Mouse (Mus musculus) embryonic facial prominence, embryonic 12.5 days (tissue): ENCODE measurements at regions not wholly inside any gene's neighbourhood (a gene's known extent, or its start where the extent isn't known, plus 50 kb on each side); places are given as distances from the start of the nearest gene placed in this dataset.

Experiments
- ATAC-seq: fragments of 200-750 bp; cut with Nextera tagmentation; 2 replicates; pipeline ENCODE4 v1.8.0; 2017; ENCODE audit not compliant: insufficient number of reproducible peaks, insufficient read depth, low FRiP score, low TSS enrichment
- H3K27ac ChIP-seq: fragments of 300-500 bp; sonication (generic); 2 replicates; pipeline ENCODE4 v1.5.1; 2016; ENCODE audit warnings: mild to moderate bottlenecking
- H3K27me3 ChIP-seq: fragments of 300-500 bp; sonication (generic); 2 replicates; pipeline ENCODE4 v1.6.1; 2016; ENCODE audit warnings: mild to moderate bottlenecking, moderate library complexity
- H3K36me3 ChIP-seq: fragments of 300-500 bp; sonication (generic); 2 replicates; pipeline ENCODE4 v1.6.1; 2016; ENCODE audit warnings: mild to moderate bottlenecking
- H3K4me1 ChIP-seq: fragments of 300-500 bp; sonication (generic); 2 replicates; pipeline ENCODE4 v1.6.1; 2016
- H3K4me2 ChIP-seq: fragments of 300-500 bp; sonication (generic); replicated peaks from 2 replicates; pipeline ENCODE4 v1.6.1; 2016; ENCODE audit warnings: mild to moderate bottlenecking, moderate library complexity
- H3K4me3 ChIP-seq: fragments of 300-500 bp; sonication (generic); 2 replicates; pipeline ENCODE4 v1.5.1; 2016; ENCODE audit warnings: mild to moderate bottlenecking
- H3K9ac ChIP-seq: fragments of 300-500 bp; sonication (generic); 2 replicates; pipeline ENCODE4 v1.6.1; 2016; ENCODE audit warnings: mild to moderate bottlenecking, moderate library complexity
- H3K9me3 ChIP-seq: fragments of 300-500 bp; sonication (generic); 2 replicates; pipeline ENCODE4 v1.6.1; 2016; ENCODE audit warnings: mild to moderate bottlenecking, moderate library complexity
- WGBS: fragments of 180-500 bp; shearing (Covaris S2); methylation state at CpG from one replicate; pipeline ENCODE4 v1.1.7; 2016; 5-methylcytosine and 5-hydroxymethylcytosine counted together

GRCm38 (mm10) chr7:34484908-34485598, 91.9 kb upstream of the Lsm14a start:
- H3K9ac ChIP-seq = no peak overlapping the region
- H3K4me2 ChIP-seq = no peak overlapping the region
- no peaks in the 10 kb centered on the region for H3K4me1 ChIP-seq
- 0 out of 2 replicates have a peak, but pooled peaks cover 5% of the 10 kb centered on the region for H3K9me3 ChIP-seq
- H3K27me3 ChIP-seq = no peaks in the 10 kb centered on the region
- no peak for ATAC-seq
- H3K27ac ChIP-seq = no peak overlapping the region
- H3K4me3 ChIP-seq = no peak overlapping the region
- WGBS = 57% methylated on average over 18 of the region's 18 CpGs
- H3K36me3 ChIP-seq = no peaks in the 10 kb centered on the region

GRCm38 (mm10) chr7:34483368-34483767, 90.3 kb upstream of the Lsm14a start:
- Histone ChIP-seq H3K4me1 (no peaks in the 10 kb centered on the region), H3K27ac (no peak overlapping the region), H3K9me3 (0 out of 2 replicates have a peak, but pooled peaks cover 5% of the 10 kb centered on the region), H3K4me2 (no peak overlapping the region), H3K4me3 (no peak overlapping the region), H3K36me3 (no peaks in the 10 kb centered on the region), H3K9ac (no peak overlapping the region), H3K27me3 (no peaks in the 10 kb centered on the region)
- 81% methylated on average over 9 of the region's 9 CpGs for WGBS
- no peak for ATAC-seq

DNA sequence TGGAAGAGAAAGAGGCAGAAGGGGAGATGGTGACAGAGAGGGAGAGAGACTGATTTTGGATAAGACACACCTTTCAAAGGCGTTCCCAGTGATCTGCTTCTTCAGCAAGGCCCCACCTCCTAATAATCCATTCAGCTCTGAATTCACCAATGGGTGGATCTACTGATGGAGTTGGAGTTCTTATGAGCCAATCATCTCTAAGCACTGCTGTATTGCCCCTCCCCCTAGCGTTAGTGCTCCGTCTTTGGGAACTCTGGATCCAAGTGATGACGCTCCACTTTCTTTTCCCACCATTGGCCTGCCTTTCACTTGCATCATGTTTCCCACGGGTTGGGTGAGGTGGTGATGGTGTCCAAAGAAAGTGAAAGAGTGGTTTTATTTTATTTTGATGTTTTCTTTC, 87.7 kb upstream of the Lsm14a start:
- Histone ChIP-seq H3K4me2 (no peak overlapping the region), H3K4me3 (no peak overlapping the region), H3K36me3 (no peaks in the 10 kb centered on the region), H3K9ac (no peak overlapping the region), H3K27me3 (no peaks in the 10 kb centered on the region), H3K4me1 (no peaks in the 10 kb centered on the region), H3K9me3 (0 out of 2 replicates have a peak, but pooled peaks cover 5% of the 10 kb centered on the region), H3K27ac (no peak overlapping the region)
- ATAC-seq = no peak
- 75% methylated on average over 5 of the region's 5 CpGs for WGBS

DNA sequence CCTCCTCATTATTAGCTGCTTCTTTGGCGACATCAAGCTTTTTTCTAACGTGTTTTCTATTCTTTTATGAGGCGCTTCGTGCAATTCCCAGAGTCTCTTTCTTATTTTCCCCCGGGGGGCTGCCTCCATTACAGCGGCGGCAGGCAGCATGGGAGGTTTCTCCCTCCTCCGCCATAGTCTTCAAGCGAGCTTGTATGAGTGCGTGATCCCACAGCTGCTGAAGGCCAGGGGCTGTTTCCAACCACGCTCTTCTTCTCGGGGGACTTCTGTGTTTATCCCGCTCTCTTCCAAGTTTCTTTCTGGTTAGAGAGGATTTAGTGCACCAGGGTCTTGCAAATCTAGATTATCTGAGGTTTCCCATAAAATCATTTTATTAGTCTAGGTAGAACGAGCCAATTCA, 77.9 kb upstream of the Lsm14a start:
- Histone ChIP-seq H3K36me3 (no peaks in the 10 kb centered on the region), H3K9ac (no peak overlapping the region), H3K4me3 (no peak overlapping the region), H3K27me3 (no peaks in the 10 kb centered on the region), H3K27ac (no peak overlapping the region), H3K4me2 (no peak overlapping the region), H3K4me1 (no peaks in the 10 kb centered on the region), H3K9me3 (no peaks in the 10 kb centered on the region)
- no peak for ATAC-seq
- 52% methylated on average over 14 of the region's 14 CpGs for WGBS

- H3K27ac ChIP-seq = no peak overlapping the region
- 60% methylated on average over 9 of the region's 9 CpGs for WGBS
Measured at GRCm38 (mm10) chr7:34462069-34462468, 69.0 kb upstream of the Lsm14a start.

GRCm38 (mm10) chr7:34459834-34460495, 66.8 kb upstream of the Lsm14a start:
- ATAC-seq = no peak
- Histone ChIP-seq H3K27me3 (no peaks in the 10 kb centered on the region), H3K36me3 (no peaks in the 10 kb centered on the region), H3K4me1 (no peaks in the 10 kb centered on the region), H3K4me2 (no peak overlapping the region), H3K9me3 (no peaks in the 10 kb centered on the region), H3K9ac (no peak overlapping the region), H3K27ac (no peak overlapping the region), H3K4me3 (no peak overlapping the region)
- 59% methylated on average over 3 of the region's 3 CpGs for WGBS

More at GRCm38 (mm10) chr7:34462069-34462468, 69.0 kb upstream of the Lsm14a start:
- ATAC-seq = no peak
- Histone ChIP-seq H3K4me2 (no peak overlapping the region), H3K36me3 (no peaks in the 10 kb centered on the region), H3K9ac (no peak overlapping the region), H3K27me3 (no peaks in the 10 kb centered on the region), H3K9me3 (no peaks in the 10 kb centered on the region), H3K4me1 (no peaks in the 10 kb centered on the region), H3K4me3 (no peak overlapping the region)

DNA sequence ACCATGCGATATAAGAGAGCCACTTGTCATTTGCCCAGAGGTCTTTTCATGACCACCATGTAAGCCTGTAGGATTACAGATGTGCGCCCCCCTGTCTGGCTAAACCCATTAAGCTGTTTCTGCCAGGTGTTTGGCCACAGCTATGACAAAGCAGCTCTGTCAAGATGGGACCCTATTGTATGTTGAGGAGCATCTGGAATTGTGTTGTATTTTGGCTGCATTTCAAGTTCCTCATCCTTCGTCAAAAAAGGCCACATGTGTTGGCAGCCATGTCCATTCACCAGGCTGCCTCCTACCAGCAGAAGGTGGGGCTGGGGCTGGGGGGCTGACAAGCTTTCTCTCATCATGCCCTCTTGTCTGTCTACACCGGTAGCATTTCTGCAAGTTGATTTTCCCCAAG, 65.7 kb upstream of the Lsm14a start:
- Histone ChIP-seq H3K4me3 (no peak overlapping the region), H3K27ac (no peak overlapping the region), H3K4me1 (no peaks in the 10 kb centered on the region), H3K9me3 (no peaks in the 10 kb centered on the region), H3K4me2 (no peak overlapping the region), H3K9ac (no peak overlapping the region), H3K36me3 (no peaks in the 10 kb centered on the region), H3K27me3 (no peaks in the 10 kb centered on the region)
- 77% methylated on average over 4 of the region's 4 CpGs for WGBS
- ATAC-seq = no peak

DNA sequence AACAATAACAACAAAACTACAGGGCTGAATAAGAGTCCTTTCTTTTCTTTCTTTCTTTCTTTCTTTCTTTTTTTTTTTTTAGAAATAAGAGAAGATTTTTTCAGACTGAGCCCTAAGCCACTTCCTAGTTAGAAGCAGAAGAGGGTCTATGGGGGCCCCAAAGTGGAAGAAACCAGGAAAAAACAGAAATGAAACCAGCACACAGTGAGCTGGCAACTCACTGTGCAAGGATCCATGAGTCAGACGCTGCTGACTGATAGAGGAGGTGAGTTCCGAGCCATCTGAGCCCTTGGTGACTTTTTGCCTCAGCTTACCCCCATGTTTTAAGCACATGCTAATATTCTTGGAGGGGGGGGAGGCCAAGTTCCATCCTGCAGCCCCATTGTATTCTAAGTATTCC, 55.2 kb upstream of the Lsm14a start:
- no peak for ATAC-seq
- Histone ChIP-seq H3K27ac (no peak overlapping the region), H3K36me3 (no peaks in the 10 kb centered on the region), H3K9ac (no peak overlapping the region), H3K27me3 (no peaks in the 10 kb centered on the region), H3K9me3 (no peaks in the 10 kb centered on the region), H3K4me2 (no peak overlapping the region), H3K4me3 (no peak overlapping the region), H3K4me1 (no peaks in the 10 kb centered on the region)
- 84% methylated on average over 2 of the region's 2 CpGs for WGBS

- H3K9ac ChIP-seq = no peak overlapping the region
- no peak overlapping the region for H3K4me2 ChIP-seq
Measured at GRCm38 (mm10) chr7:34444263-34444662, 51.1 kb upstream of the Lsm14a start.

More at GRCm38 (mm10) chr7:34444263-34444662, 51.1 kb upstream of the Lsm14a start:
- Histone ChIP-seq H3K36me3 (no peaks in the 10 kb centered on the region), H3K27me3 (no peaks in the 10 kb centered on the region), H3K9me3 (no peaks in the 10 kb centered on the region), H3K27ac (no peak overlapping the region), H3K4me1 (no peaks in the 10 kb centered on the region), H3K4me3 (no peak overlapping the region)
- WGBS = 41% methylated on average over 17 of the region's 17 CpGs
- no peak for ATAC-seq
